Mouse (Mus musculus): ENCODE results near the gene Parp16. TPM values are rescaled to one million over a fixed set of nuclear protein-coding genes. Genes with fewer than 3 reads are reported as not detected.
A peak's percentile ranks its signal among the peaks of the same experiment; 100 is the strongest.

The Parp16 gene
- total and polyA plus RNA-seq, 3 experiments, result 0.44 to 1.7 (median 0.81) TPM

- H3K4me2 ChIP-seq (ENCODE audit: insufficient read depth, low read depth, poor library complexity, severe bottlenecking), result no peak overlapping the region
- H3K27me3 ChIP-seq (replicated peaks), result no peaks in the 10 kb centered on the region
- H3K4me3 ChIP-seq (replicated peaks in 1 of 3; ENCODE audit: low read depth in 2 of 3, low read length in 2 of 3, poor library complexity in 1 of 3), result no peak overlapping the region
- H3K9ac ChIP-seq (ENCODE audit: insufficient read depth, low read depth), result no peak overlapping the region
- H3K4me1 ChIP-seq (ENCODE audit: control insufficient read depth in 1 of 2, insufficient read depth in 2 of 2), result peaks cover 6 to 13% of the 10 kb centered on the region in 2 experiments
- no peaks in the 10 kb centered on the region for H3K79me2 ChIP-seq (replicated peaks; ENCODE audit: control insufficient read depth, extremely low read depth, insufficient read depth, poor library complexity, severe bottlenecking)
- peaks cover 2 to 3% of the 10 kb centered on the region in 2 experiments for H3K36me3 ChIP-seq (replicated peaks in 1 of 2; ENCODE audit: control insufficient read depth in 1 of 2, insufficient read depth in 1 of 2, low read length in 1 of 2)
- H3K9me3 ChIP-seq (replicated peaks; ENCODE audit: low read length), result no peaks in the 10 kb centered on the region
- no peak for DNase-seq (ENCODE audit: extremely low read depth)
- no peak overlapping the region for H3K27ac ChIP-seq (ENCODE audit: insufficient read depth, low read depth)
- TF ChIP-seq NRF1 (IDR thresholded peaks at IDR 0.05; ENCODE audit: low read depth, low read length), result no peak
- TF ChIP-seq ZC3H11A (IDR thresholded peaks at IDR 0.05; ENCODE audit: low read depth, low read length), result no peak
- TF ChIP-seq ELF1 (IDR thresholded peaks at IDR 0.05; ENCODE audit: low read depth, low read length), result no peak
- TF ChIP-seq BHLHE40 (IDR thresholded peaks at IDR 0.05; ENCODE audit: low read depth, low read length), result no peak
- TF ChIP-seq ZNF384 (IDR thresholded peaks at IDR 0.05; ENCODE audit: low read depth, low read length), result no peak
- peak; percentile 13 to 45; a peak in 2 of 4 replicates for TF ChIP-seq CTCF (conservative IDR thresholded peaks at IDR 0.05 in 1 of 2, IDR thresholded peaks at IDR 0.05 in 1 of 2; ENCODE audit: low read depth in 2 of 2, low read length in 2 of 2)
- TF ChIP-seq ZMIZ1 (IDR thresholded peaks at IDR 0.05; ENCODE audit: low read depth, low read length), result no peak
- no peak for TF ChIP-seq JUN (IDR thresholded peaks at IDR 0.05; ENCODE audit: insufficient read depth, low read depth, low read length)
- no peak for TF ChIP-seq GABPA (IDR thresholded peaks at IDR 0.05; ENCODE audit: insufficient replicate concordance, low read depth, low read length)
- in situ Hi-C loops (cut with MboI; ENCODE audit: low pct_ligation_motif_present, low pct_unique_long_range_greater_than_20kb, low sequenced_read_pairs) (no loop called here), dilution Hi-C loops (cut with MboI; ENCODE audit: extremely low pct_ligation_motif_present, extremely low pct_unique_long_range_greater_than_20kb, low sequenced_read_pairs) (no loop called here)
Measured at GRCm38 (mm10) chr9:65230250-65230649, 35.1 kb downstream of the Parp16 start.

- no peak overlapping the region for H3K4me3 ChIP-seq (replicated peaks in 1 of 3; ENCODE audit: low read depth in 2 of 3, low read length in 2 of 3, poor library complexity in 1 of 3)
Measured at GRCm38 (mm10) chr9:65231284-65231683, 36.1 kb downstream of the Parp16 start.

More at GRCm38 (mm10) chr9:65231284-65231683, 36.1 kb downstream of the Parp16 start:
- Histone ChIP-seq H3K4me2 (ENCODE audit: insufficient read depth, low read depth, poor library complexity, severe bottlenecking) (no peak overlapping the region), H3K36me3 (replicated peaks in 1 of 2; ENCODE audit: control insufficient read depth in 1 of 2, insufficient read depth in 1 of 2, low read length in 1 of 2) (peaks cover 2 to 3% of the 10 kb centered on the region in 2 experiments), H3K4me1 (ENCODE audit: control insufficient read depth in 1 of 2, insufficient read depth in 2 of 2) (peaks cover 6 to 13% of the 10 kb centered on the region in 2 experiments), H3K79me2 (replicated peaks; ENCODE audit: control insufficient read depth, extremely low read depth, insufficient read depth, poor library complexity, severe bottlenecking) (no peaks in the 10 kb centered on the region), H3K9me3 (replicated peaks; ENCODE audit: low read length) (no peaks in the 10 kb centered on the region), H3K9ac (ENCODE audit: insufficient read depth, low read depth) (no peak overlapping the region), H3K27me3 (replicated peaks) (no peaks in the 10 kb centered on the region), H3K27ac (ENCODE audit: insufficient read depth, low read depth) (no peak overlapping the region)
- dilution Hi-C loops (cut with MboI; ENCODE audit: extremely low pct_ligation_motif_present, extremely low pct_unique_long_range_greater_than_20kb, low sequenced_read_pairs), result no loop called here
- in situ Hi-C loops (cut with MboI; ENCODE audit: low pct_ligation_motif_present, low pct_unique_long_range_greater_than_20kb, low sequenced_read_pairs), result no loop called here
- DNase-seq (ENCODE audit: extremely low read depth), result no peak
- TF ChIP-seq E2F4 (IDR thresholded peaks at IDR 0.05; ENCODE audit: insufficient replicate concordance, low read depth, low read length), result no peak
- no peak for TF ChIP-seq TCF12 (IDR thresholded peaks at IDR 0.05; ENCODE audit: low read depth, low read length)
- no peak for TF ChIP-seq MAZ (IDR thresholded peaks at IDR 0.05; ENCODE audit: low read depth, low read length)
- TF ChIP-seq MEF2A (IDR thresholded peaks at IDR 0.05; ENCODE audit: borderline replicate concordance, low read depth, low read length), result no peak
- TF ChIP-seq TBP (conservative IDR thresholded peaks at IDR 0.05; ENCODE audit: low read depth, low read length), result no peak
- no peak for TF ChIP-seq ZKSCAN1 (IDR thresholded peaks at IDR 0.05; ENCODE audit: borderline replicate concordance, low read depth, low read length)
- no peak for TF ChIP-seq MAX (IDR thresholded peaks at IDR 0.05; ENCODE audit: low read length)
- TF ChIP-seq KAT2A (IDR thresholded peaks at IDR 0.05; ENCODE audit: insufficient replicate concordance, low read length), result no peak
- TF ChIP-seq BHLHE40 (IDR thresholded peaks at IDR 0.05; ENCODE audit: low read depth, low read length), result no peak
- TF ChIP-seq MYC (IDR thresholded peaks at IDR 0.05; ENCODE audit: low read depth, low read length), result no peak
- TF ChIP-seq CHD1 (IDR thresholded peaks at IDR 0.05; ENCODE audit: low read depth, low read length), result no peak
- no peak for TF ChIP-seq ZC3H11A (IDR thresholded peaks at IDR 0.05; ENCODE audit: low read depth, low read length)
- TF ChIP-seq SMC3 (IDR thresholded peaks at IDR 0.05; ENCODE audit: low read depth, low read length), result no peak
- no peak for TF ChIP-seq ELF1 (IDR thresholded peaks at IDR 0.05; ENCODE audit: low read depth, low read length)
- TF ChIP-seq SIN3A (IDR thresholded peaks at IDR 0.05; ENCODE audit: low read length), result no peak
- no peak for TF ChIP-seq USF1 (IDR thresholded peaks at IDR 0.05; ENCODE audit: low read depth, low read length)
- no peak for TF ChIP-seq IRF4 (IDR thresholded peaks at IDR 0.05; ENCODE audit: low read depth, low read length)
- TF ChIP-seq USF2 (conservative IDR thresholded peaks at IDR 0.05; ENCODE audit: low read depth, low read length), result no peak
- no peak for TF ChIP-seq ETS1 (conservative IDR thresholded peaks at IDR 0.05; ENCODE audit: low read depth, low read length)
- no peak for TF ChIP-seq NRF1 (IDR thresholded peaks at IDR 0.05; ENCODE audit: low read depth, low read length)
